Mouse (Mus musculus): ENCODE measurements around the gene Abcc12. TPM values are rescaled to one million over a fixed set of nuclear protein-coding genes. Genes with fewer than 3 reads are reported as not detected.

Abcc12 gene
- total and polyA plus RNA-seq, 3 experiments: not detected

DNA sequence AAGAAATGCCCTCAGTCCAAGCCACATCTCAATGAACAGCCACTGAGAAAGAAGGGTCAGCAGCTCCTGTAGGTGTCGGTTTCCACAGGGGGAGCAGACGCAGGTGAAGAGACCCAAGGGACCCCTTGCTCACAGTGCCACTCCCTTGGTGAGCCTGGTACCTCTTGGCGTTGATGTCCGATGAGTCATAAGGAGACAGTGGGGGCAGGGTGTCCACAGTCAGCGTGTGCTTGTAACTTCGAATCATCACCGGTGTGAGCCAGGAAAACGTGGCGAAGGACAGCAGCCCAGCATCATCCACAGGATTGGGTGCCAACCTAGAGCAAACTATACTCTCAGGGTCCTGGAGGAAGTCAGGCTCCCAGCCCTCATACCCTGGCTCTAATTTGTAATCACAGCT, 16.8 kb downstream of the Abcc12 start:
- no peak overlapping the region; the same call in 1 of the 2 replicates for H3K4me2 ChIP-seq (ENCODE audit: insufficient read depth, low read depth, poor library complexity, severe bottlenecking)
- no peak overlapping the region for H3K27ac ChIP-seq (ENCODE audit: insufficient read depth, low read depth)
- dilution Hi-C loops (cut with MboI; ENCODE audit: extremely low pct_ligation_motif_present, extremely low pct_unique_long_range_greater_than_20kb, low sequenced_read_pairs) (no loop called here), in situ Hi-C loops (cut with MboI; ENCODE audit: low pct_ligation_motif_present, low pct_unique_long_range_greater_than_20kb, low sequenced_read_pairs) (no loop called here)
- no peaks in the 10 kb centered on the region for H3K36me3 ChIP-seq (replicated peaks in 1 of 2; ENCODE audit: control insufficient read depth in 1 of 2, insufficient read depth in 1 of 2, low read length in 1 of 2)
- no peak overlapping the region for H3K9ac ChIP-seq (ENCODE audit: insufficient read depth, low read depth)
- no peak overlapping the region for H3K4me3 ChIP-seq (replicated peaks in 1 of 3; ENCODE audit: low read depth in 2 of 3, low read length in 2 of 3, poor library complexity in 1 of 3)
- peaks cover 4 to 12% of the 10 kb centered on the region in 2 experiments for H3K4me1 ChIP-seq (ENCODE audit: control insufficient read depth in 1 of 2, insufficient read depth in 2 of 2)
- peaks cover 2% of the 10 kb centered on the region for H3K27me3 ChIP-seq (replicated peaks)
- DNase-seq (ENCODE audit: extremely low read depth): peak; percentile 28
- no peaks in the 10 kb centered on the region for H3K79me2 ChIP-seq (replicated peaks; ENCODE audit: control insufficient read depth, extremely low read depth, insufficient read depth, poor library complexity, severe bottlenecking)
- H3K9me3 ChIP-seq (replicated peaks; ENCODE audit: low read length): no peaks in the 10 kb centered on the region
- TF ChIP-seq ETS1 (conservative IDR thresholded peaks at IDR 0.05; ENCODE audit: low read depth, low read length) (no peak), PAX5 (IDR thresholded peaks at IDR 0.05; ENCODE audit: low read length) (no peak), POLR2A (IDR thresholded peaks at IDR 0.05; ENCODE audit: low read depth, low read length) (no peak), SIN3A (IDR thresholded peaks at IDR 0.05; ENCODE audit: low read length) (no peak), CTCF (conservative IDR thresholded peaks at IDR 0.05 in 1 of 2, IDR thresholded peaks at IDR 0.05 in 1 of 2; ENCODE audit: low read depth in 2 of 2, low read length in 2 of 2) (no peak), RAD21 (IDR thresholded peaks at IDR 0.05; ENCODE audit: low read depth, low read length) (no peak), EP300 (IDR thresholded peaks at IDR 0.05; ENCODE audit: low read length) (peak; percentile 57), HCFC1 (IDR thresholded peaks at IDR 0.05; ENCODE audit: low read depth, low read length) (no peak), CHD1 (IDR thresholded peaks at IDR 0.05; ENCODE audit: low read depth, low read length) (no peak), BHLHE40 (IDR thresholded peaks at IDR 0.05; ENCODE audit: low read depth, low read length) (no peak; the same call in 1 of the 2 replicates), ZC3H11A (IDR thresholded peaks at IDR 0.05; ENCODE audit: low read depth, low read length) (no peak), NELFE (IDR thresholded peaks at IDR 0.05; ENCODE audit: low read depth, low read length) (no peak), MXI1 (IDR thresholded peaks at IDR 0.05; ENCODE audit: low read depth, low read length) (no peak), USF1 (IDR thresholded peaks at IDR 0.05; ENCODE audit: low read depth, low read length) (no peak), MAZ (IDR thresholded peaks at IDR 0.05; ENCODE audit: low read depth, low read length) (no peak), ZKSCAN1 (IDR thresholded peaks at IDR 0.05; ENCODE audit: borderline replicate concordance, low read depth, low read length) (no peak), IRF4 (IDR thresholded peaks at IDR 0.05; ENCODE audit: low read depth, low read length) (peak; percentile 90), NRF1 (IDR thresholded peaks at IDR 0.05; ENCODE audit: low read depth, low read length) (no peak), ELF1 (IDR thresholded peaks at IDR 0.05; ENCODE audit: low read depth, low read length) (no peak), JUND (conservative IDR thresholded peaks at IDR 0.05; ENCODE audit: low read depth, low read length) (peak; percentile 71), GABPA (IDR thresholded peaks at IDR 0.05; ENCODE audit: insufficient replicate concordance, low read depth, low read length) (no peak), MAX (IDR thresholded peaks at IDR 0.05; ENCODE audit: low read length) (no peak), ZNF384 (IDR thresholded peaks at IDR 0.05; ENCODE audit: low read depth, low read length) (no peak), USF2 (conservative IDR thresholded peaks at IDR 0.05; ENCODE audit: low read depth, low read length) (no peak), UBTF (IDR thresholded peaks at IDR 0.05; ENCODE audit: low read depth, low read length) (no peak), JUN (IDR thresholded peaks at IDR 0.05; ENCODE audit: insufficient read depth, low read depth, low read length) (peak; percentile 68), CHD2 (IDR thresholded peaks at IDR 0.05; ENCODE audit: low read length) (peak; percentile 74; the same call in 1 of the 2 replicates), MEF2A (IDR thresholded peaks at IDR 0.05; ENCODE audit: borderline replicate concordance, low read depth, low read length) (no peak), TCF12 (IDR thresholded peaks at IDR 0.05; ENCODE audit: low read depth, low read length) (no peak), MYC (IDR thresholded peaks at IDR 0.05; ENCODE audit: low read depth, low read length) (0 out of 2 replicates have a peak, but pooled peaks have one; percentile 39)
